In genomic region chr9:41935373-41935971, GRCm38 (mm10) we compare ENCODE assay signal across 9 mouse cellular contexts.
DNase-seq lines count a peak whose midpoint lies in the region; ATAC-seq and TF ChIP-seq lines count a peak whose summit lies in the region.
"Had no signal": no experiment of that assay in that cellular context is flagged by ENCODE, and none has a peak within 500 bp of the region (broad histone marks: within the 10 kb centered on the region; RNA-seq: fewer than 3 reads in every experiment).

No protein-coding gene starts in this region.

- peak; percentile 86 for ATAC-seq in forebrain, embryonic 15.5 days (replicated peaks)
- peak; percentile 80 for ATAC-seq in inflammation-experienced regulatory T-cells, adult 6 months
- ATAC-seq in limb, embryonic 14.5 days (ENCODE audit: low FRiP score, low read depth), result peak; percentile 57
- ATAC-seq in neural tube, embryonic 13.5 days (ENCODE audit: low read depth), result peak; percentile 92

- peaks cover 58% of the 10 kb centered on the region for H3K4me1 ChIP-seq in forebrain, embryonic 15.5 days
- H3K4me1 ChIP-seq in limb, embryonic 14.5 days (ENCODE audit: control insufficient read depth, insufficient read depth, low read length), result peaks cover 72% of the 10 kb centered on the region
- H3K4me1 ChIP-seq in neural tube, embryonic 13.5 days (replicated peaks), result peaks cover 58% of the 10 kb centered on the region

- peak overlapping the region; percentile 71 for H3K9ac ChIP-seq in forebrain, embryonic 15.5 days (replicated peaks)
- peak overlapping the region; percentile 47 for H3K9ac ChIP-seq in limb, embryonic 14.5 days (ENCODE audit: low read depth, low read length, severe bottlenecking)
- H3K9ac ChIP-seq in neural tube, embryonic 13.5 days, result peak overlapping the region; percentile 75

- no peaks in the 10 kb centered on the region for H3K27me3 ChIP-seq in forebrain, embryonic 15.5 days
- no peaks in the 10 kb centered on the region for H3K27me3 ChIP-seq in limb, embryonic 14.5 days (ENCODE audit: control insufficient read depth, insufficient read depth, low read length)
- H3K27me3 ChIP-seq in neural tube, embryonic 13.5 days, result no peaks in the 10 kb centered on the region

- peak overlapping the region; percentile 42 for H3K4me3 ChIP-seq in forebrain, embryonic 15.5 days
- peak overlapping the region; percentile 24 for H3K4me3 ChIP-seq in limb, embryonic 14.5 days (replicated peaks; ENCODE audit: low read length)
- peak overlapping the region; percentile 36 for H3K4me3 ChIP-seq in neural tube, embryonic 13.5 days
- H3K4me3 ChIP-seq: myocyte had no signal

- under 1% methylated on average over 21 of the region's 21 CpGs for WGBS in forebrain, embryonic 15.5 days
- under 1% methylated on average over 20 of the region's 21 CpGs for WGBS in limb, embryonic 14.5 days
- WGBS in neural tube, embryonic 13.5 days, result under 1% methylated on average over 21 of the region's 21 CpGs

- TF ChIP-seq POLR2A in limb, embryonic 14.5 days (IDR thresholded peaks at IDR 0.05; ENCODE audit: borderline replicate concordance, extremely low read depth, insufficient read depth, insufficient read length), result 0 out of 2 replicates have a peak, but pooled peaks have one; percentile 9

- H3K4me2 ChIP-seq in forebrain, embryonic 15.5 days (replicated peaks), result peak overlapping the region; percentile 83
- peak overlapping the region; percentile 52 for H3K4me2 ChIP-seq in limb, embryonic 14.5 days (replicated peaks; ENCODE audit: low read depth, low read length, severe bottlenecking)
- peak overlapping the region; percentile 68 for H3K4me2 ChIP-seq in neural tube, embryonic 13.5 days

- no peaks in the 10 kb centered on the region for H3K36me3 ChIP-seq in forebrain, embryonic 15.5 days
- H3K36me3 ChIP-seq in limb, embryonic 14.5 days (ENCODE audit: control insufficient read depth, insufficient read depth, low read length), result no peaks in the 10 kb centered on the region
- H3K36me3 ChIP-seq in neural tube, embryonic 13.5 days, result no peaks in the 10 kb centered on the region

- H3K9me3 ChIP-seq in forebrain, embryonic 15.5 days, result no peaks in the 10 kb centered on the region
- H3K9me3 ChIP-seq in limb, embryonic 14.5 days (ENCODE audit: control insufficient read depth, low read length), result no peaks in the 10 kb centered on the region
- no peaks in the 10 kb centered on the region for H3K9me3 ChIP-seq in neural tube, embryonic 13.5 days

- H3K27ac ChIP-seq in forebrain, embryonic 15.5 days (replicated peaks), result peak overlapping the region; percentile 99
- H3K27ac ChIP-seq in limb, embryonic 14.5 days (replicated peaks; ENCODE audit: low read depth, low read length), result peak overlapping the region; percentile 91
- peak overlapping the region; percentile 96 for H3K27ac ChIP-seq in neural tube, embryonic 13.5 days (replicated peaks)

- DNase-seq in urinary bladder, postnatal 14 days (ENCODE audit: low spot score), result peak; percentile 37
- DNase-seq in urinary bladder, postnatal 36 days (ENCODE audit: low spot score in 2 of 2), result no peak
- DNase-seq in limb, embryonic 14.5 days (ENCODE audit: low spot score), result peak; percentile 44
- peak; percentile 69 for DNase-seq in thymus, postnatal 25 days
- no peak for DNase-seq in urinary bladder, postnatal 10 days (ENCODE audit: low spot score)

Comparison
In these comparisons a context has a peak if more than half of its experiments do, and no peak if none do; other contexts are left out.
1. DNase-seq: peak in urinary bladder, postnatal 14 days (single experiment), limb, embryonic 14.5 days (single experiment) and thymus, postnatal 25 days (single experiment); none in urinary bladder, postnatal 36 days (0 of 2) and urinary bladder, postnatal 10 days (single experiment).
2. Peak in every context shown above with its lines, with median percentiles within 50 percentile points of each other: ATAC-seq, H3K27ac ChIP-seq, H3K4me2 ChIP-seq, H3K4me3 ChIP-seq and H3K9ac ChIP-seq.